Mouse (Mus musculus) stomach, embryonic 14.5 days (tissue): Measurements from ENCODE around the gene Pde9a. TPM values are rescaled to one million over a fixed set of nuclear protein-coding genes. Genes with fewer than 3 reads are reported as not detected.

ENCODE experiments used
- ATAC-seq: fragments of 200-750 bp; cut with Nextera tagmentation; 2 replicates; pipeline ENCODE4 v1.8.0; 2017; ENCODE audit warnings: low read depth, moderate TSS enrichment; ENCODE audit not compliant: insufficient number of reproducible peaks, insufficient read depth, low FRiP score
- H3K27ac ChIP-seq: fragments of 300-500 bp; sonication (generic); 2 replicates; pipeline ENCODE4 v1.5.1; 2014; ENCODE audit warnings: mild to moderate bottlenecking, low read length, moderate library complexity, mixed read lengths
- H3K27me3 ChIP-seq: fragments of 300-500 bp; sonication (generic); 2 replicates; pipeline ENCODE4 v1.6.1; 2014; ENCODE audit warnings: low read length, control low read depth, mixed read lengths; ENCODE audit not compliant: control insufficient read depth, insufficient read depth
- H3K36me3 ChIP-seq: fragments of 300-500 bp; sonication (generic); 2 replicates; pipeline ENCODE4 v1.6.1; 2014; ENCODE audit warnings: mild to moderate bottlenecking, control low read depth, low read length, moderate library complexity, mixed read lengths; ENCODE audit not compliant: control insufficient read depth, insufficient read depth
- H3K4me1 ChIP-seq: fragments of 300-500 bp; sonication (generic); 2 replicates; pipeline ENCODE4 v1.6.1; 2014; ENCODE audit warnings: low read length, control low read depth, mixed read lengths; ENCODE audit not compliant: control insufficient read depth, insufficient read depth
- H3K4me2 ChIP-seq: fragments of 300-500 bp; sonication (generic); replicated peaks from 2 replicates; pipeline ENCODE4 v1.6.1; 2014; ENCODE audit warnings: low read depth, low read length, control low read depth
- H3K4me3 ChIP-seq: fragments of 300-500 bp; sonication (generic); 2 replicates; pipeline ENCODE4 v1.5.1; 2014; ENCODE audit warnings: low read depth, low read length, control low read depth
- H3K9ac ChIP-seq: fragments of 300-500 bp; sonication (generic); replicated peaks from 2 replicates; pipeline ENCODE4 v1.6.1; 2014; ENCODE audit warnings: low read depth, mild to moderate bottlenecking, control low read depth, low read length, moderate library complexity, mixed read lengths
- H3K9me3 ChIP-seq: fragments of 300-500 bp; sonication (generic); 2 replicates; pipeline ENCODE4 v1.6.1; 2016; ENCODE audit warnings: low read depth, low read length, control low read depth; ENCODE audit not compliant: control insufficient read depth
- WGBS: fragments of 180-500 bp; shearing (Covaris S2); extraction: QIAGEN DNeasy Blood & Tissue Kit; methylation state at CpG from one replicate; pipeline ENCODE4 v1.1.7; 2014; 5-methylcytosine and 5-hydroxymethylcytosine counted together
- polyA plus RNA-seq: library from polyadenylated mRNA; unstranded; fragments of >200 nt; fragmentation: Nextera tagmentation; extraction: Ambion mirVana; gene quantifications from 2 replicates; pipeline ENCODE4 v1.2.1, GENCODE M21; 2014

Gene Pde9a
- polyA plus RNA-seq, 1 experiment from 2014 or later, result 42.8 TPM

GRCm38 (mm10) chr17:31379086-31379485 is 6.9 kb upstream of the Pde9a start:
- no peak overlapping the region for H3K9ac ChIP-seq
- H3K4me1 ChIP-seq, result no peaks in the 10 kb centered on the region
- no peak for ATAC-seq
- H3K36me3 ChIP-seq, result no peaks in the 10 kb centered on the region
- H3K4me3 ChIP-seq, result no peak overlapping the region
- no peaks in the 10 kb centered on the region for H3K27me3 ChIP-seq
- WGBS, result 81% methylated on average over 2 of the region's 2 CpGs
- no peaks in the 10 kb centered on the region for H3K9me3 ChIP-seq
- no peak overlapping the region for H3K4me2 ChIP-seq
- no peak overlapping the region for H3K27ac ChIP-seq

DNA sequence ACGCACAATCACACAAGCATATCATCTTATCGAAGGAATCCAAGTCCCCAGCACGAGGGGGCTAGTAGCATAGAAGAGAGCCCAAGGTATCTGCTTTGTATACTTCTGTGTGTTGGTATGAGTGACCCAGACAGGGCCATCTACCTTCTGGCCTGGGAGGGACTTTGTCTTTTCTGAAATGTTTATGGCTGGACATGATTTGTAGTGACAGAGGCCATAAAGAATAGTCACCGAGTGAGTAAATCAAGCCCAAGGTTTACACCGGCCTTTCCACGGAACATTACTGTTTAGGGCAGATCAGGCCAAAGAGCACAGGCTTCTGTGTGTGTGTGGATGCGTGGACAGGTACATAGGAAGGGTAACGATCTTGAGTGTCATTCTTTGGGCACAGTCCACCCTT is 6.1 kb upstream of the Pde9a start:
- no peak for ATAC-seq
- no peaks in the 10 kb centered on the region for H3K27me3 ChIP-seq
- no peak overlapping the region for H3K4me3 ChIP-seq
- no peaks in the 10 kb centered on the region for H3K9me3 ChIP-seq
- no peak overlapping the region for H3K27ac ChIP-seq
- no peaks in the 10 kb centered on the region for H3K36me3 ChIP-seq
- H3K4me1 ChIP-seq, result peaks cover 3% of the 10 kb centered on the region
- no peak overlapping the region for H3K4me2 ChIP-seq
- H3K9ac ChIP-seq, result no peak overlapping the region
- 49% methylated on average over 8 of the region's 8 CpGs for WGBS

GRCm38 (mm10) chr17:31383320-31383719 is 2.7 kb upstream of the Pde9a start:
- H3K27ac ChIP-seq, result no peak overlapping the region
- no peak overlapping the region for H3K9ac ChIP-seq
- H3K4me1 ChIP-seq, result peaks cover 25% of the 10 kb centered on the region
- H3K27me3 ChIP-seq, result no peaks in the 10 kb centered on the region
- no peak for ATAC-seq
- 65% methylated on average over 6 of the region's 6 CpGs for WGBS
- no peaks in the 10 kb centered on the region for H3K36me3 ChIP-seq
- H3K4me3 ChIP-seq, result no peak overlapping the region
- H3K9me3 ChIP-seq, result no peaks in the 10 kb centered on the region
- H3K4me2 ChIP-seq, result no peak overlapping the region

GRCm38 (mm10) chr17:31384968-31385627 is 912 bp upstream of the Pde9a start:
- H3K9ac ChIP-seq, result no peak overlapping the region

DNA sequence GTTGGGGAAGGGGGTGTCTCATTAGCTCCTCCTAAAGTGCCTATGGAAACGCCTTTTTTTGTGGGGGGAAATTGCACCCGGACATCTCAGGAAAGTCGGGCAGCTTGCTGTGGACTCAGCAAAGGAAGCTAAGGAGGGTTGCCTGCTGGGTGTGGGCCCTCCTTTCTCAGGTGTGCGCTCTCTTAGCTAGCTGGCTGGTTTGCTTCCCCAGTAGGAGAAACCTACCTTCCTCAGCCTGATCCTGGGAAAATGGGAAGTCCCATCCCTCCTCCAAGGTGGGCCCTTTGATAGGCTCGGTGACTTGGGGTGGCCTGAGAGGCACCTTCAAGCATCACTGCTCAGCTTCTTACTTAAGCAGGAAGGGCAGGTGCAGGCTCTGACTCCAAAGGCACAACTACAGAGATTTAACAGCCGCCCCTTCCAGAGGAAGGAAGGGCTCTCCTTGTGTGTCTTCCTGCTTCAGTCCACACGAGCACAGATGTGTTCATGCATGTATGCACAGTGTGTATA is 811 bp downstream of the Pde9a start:
- H3K36me3 ChIP-seq, result no peaks in the 10 kb centered on the region
- peak overlapping the region; percentile 69 for H3K9ac ChIP-seq
- no peaks in the 10 kb centered on the region for H3K9me3 ChIP-seq
- ATAC-seq, result no peak
- WGBS, result 7% methylated on average over 7 of the region's 7 CpGs
- H3K27ac ChIP-seq, result no peak overlapping the region; the same call in 1 of the 2 replicates
- H3K4me1 ChIP-seq, result peaks cover 41% of the 10 kb centered on the region
- no peaks in the 10 kb centered on the region for H3K27me3 ChIP-seq
- H3K4me2 ChIP-seq, result peak overlapping the region; percentile 89
- H3K4me3 ChIP-seq, result peak overlapping the region; percentile 84

More at GRCm38 (mm10) chr17:31384968-31385627, 912 bp upstream of the Pde9a start:
- no peaks in the 10 kb centered on the region for H3K36me3 ChIP-seq
- no peak overlapping the region for H3K4me3 ChIP-seq
- no peaks in the 10 kb centered on the region for H3K9me3 ChIP-seq
- peak overlapping the region; percentile 73 for H3K27ac ChIP-seq
- H3K4me1 ChIP-seq, result peaks cover 41% of the 10 kb centered on the region
- no peaks in the 10 kb centered on the region for H3K27me3 ChIP-seq
- H3K4me2 ChIP-seq, result peak overlapping the region; percentile 89; the same call in 1 of the 2 replicates
- ATAC-seq, result no peak
- WGBS, result 7% methylated on average over 8 of the region's 8 CpGs

DNA sequence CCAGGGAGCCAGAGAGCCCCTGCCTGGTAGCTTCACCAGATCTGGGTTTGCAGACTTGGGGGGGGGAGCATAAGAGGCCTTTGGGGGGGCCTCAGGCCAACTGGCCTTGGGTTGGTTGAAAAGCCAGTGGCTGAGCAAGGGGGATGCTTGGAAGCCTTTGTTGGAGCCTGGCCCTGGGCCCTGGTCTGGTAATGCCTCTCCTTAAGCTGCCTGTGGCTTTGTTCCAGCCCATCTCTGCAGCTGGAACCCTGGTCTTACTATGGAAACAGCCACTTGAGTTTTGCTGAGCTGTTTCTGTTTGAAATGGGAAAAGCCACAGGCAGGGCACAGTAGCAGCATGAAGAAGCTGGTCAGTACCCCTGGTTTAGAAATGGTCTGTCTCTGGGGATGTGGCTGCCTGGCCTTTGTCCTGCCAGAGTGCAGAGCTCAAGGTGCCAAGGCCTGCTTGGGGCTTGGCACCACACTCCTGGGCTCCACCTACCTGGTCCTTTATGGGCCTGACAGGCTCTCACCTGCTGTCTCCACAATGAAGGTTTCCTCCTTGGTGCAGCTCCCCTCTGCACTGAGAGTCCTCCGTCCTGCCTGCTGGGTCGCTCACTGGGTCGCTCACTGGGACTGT is 3.5 kb downstream of the Pde9a start:
- Histone ChIP-seq H3K4me3 (no peak overlapping the region), H3K4me2 (peak overlapping the region; percentile 5; the same call in 1 of the 2 replicates), H3K9ac (no peak overlapping the region), H3K27ac (peak overlapping the region; percentile 44; the same call in 1 of the 2 replicates), H3K4me1 (peaks cover 51% of the 10 kb centered on the region), H3K27me3 (no peaks in the 10 kb centered on the region), H3K36me3 (no peaks in the 10 kb centered on the region), H3K9me3 (no peaks in the 10 kb centered on the region)
- no peak for ATAC-seq
- 82% methylated on average over 3 of the region's 3 CpGs for WGBS

DNA sequence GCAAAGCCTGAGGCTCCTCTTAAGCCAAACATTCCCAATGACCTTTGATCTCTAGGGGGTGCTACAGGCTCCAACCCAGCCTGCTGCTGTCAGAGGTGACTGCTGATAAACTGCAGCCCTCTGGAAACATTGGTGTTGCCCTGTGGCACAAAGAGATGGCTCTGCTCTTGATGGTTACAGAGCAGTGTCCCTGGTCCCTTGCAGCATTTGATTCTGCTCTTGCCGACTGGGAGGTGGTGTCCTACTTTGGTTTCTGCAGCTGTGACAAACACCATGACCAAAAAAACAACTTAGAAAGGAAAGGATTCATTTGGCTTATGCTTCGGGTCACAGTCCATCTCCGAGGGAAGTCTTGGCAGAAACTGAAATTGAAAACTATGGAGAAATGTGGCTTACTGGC is 5.5 kb downstream of the Pde9a start:
- Histone ChIP-seq H3K4me2 (no peak overlapping the region), H3K4me3 (no peak overlapping the region), H3K4me1 (peaks cover 42% of the 10 kb centered on the region), H3K27ac (no peak overlapping the region), H3K9ac (no peak overlapping the region), H3K36me3 (no peaks in the 10 kb centered on the region), H3K9me3 (no peaks in the 10 kb centered on the region), H3K27me3 (no peaks in the 10 kb centered on the region)
- 65% methylated on average over 3 of the region's 3 CpGs for WGBS
- no peak for ATAC-seq

GRCm38 (mm10) chr17:31392041-31392440 is 6.0 kb downstream of the Pde9a start:
- ATAC-seq, result no peak
- Histone ChIP-seq H3K27ac (no peak overlapping the region), H3K9me3 (no peaks in the 10 kb centered on the region), H3K4me2 (no peak overlapping the region), H3K27me3 (no peaks in the 10 kb centered on the region), H3K9ac (no peak overlapping the region), H3K36me3 (no peaks in the 10 kb centered on the region), H3K4me3 (no peak overlapping the region), H3K4me1 (peaks cover 38% of the 10 kb centered on the region)
- 72% methylated on average over 5 of the region's 5 CpGs for WGBS
